Mouse (Mus musculus): Measurements from ENCODE around the gene Zfp989. TPM values are rescaled to one million over a fixed set of nuclear protein-coding genes. Genes with fewer than 3 reads are reported as not detected.
"Not testable (repeated sequence)": the region's sequence is repeated elsewhere in the genome, so short reads cannot be mapped to it uniquely, and the experiment has no call there.

The Zfp989 gene
- not detected in 2 replicates for total RNA-seq (2017)

DNA sequence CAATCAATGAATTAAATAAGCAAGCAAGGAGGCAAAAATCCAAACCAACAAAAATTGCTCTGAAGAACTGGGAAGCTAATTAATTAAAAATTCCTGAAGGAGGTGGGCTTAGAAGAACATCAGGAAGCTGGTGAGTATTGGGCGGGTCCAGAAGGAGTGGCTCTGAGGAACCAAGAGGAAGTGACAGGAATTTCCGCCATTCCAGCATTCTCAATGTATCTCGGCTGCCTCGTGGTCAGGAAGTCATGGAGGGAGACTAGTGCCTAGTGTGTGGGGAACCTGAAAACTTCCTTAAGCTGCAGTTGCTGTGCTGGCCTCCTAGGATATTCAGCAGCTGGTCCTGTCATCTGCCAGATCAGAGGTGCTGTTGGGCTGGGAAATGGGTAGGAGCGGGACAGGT lies at the start of gene Zfp989:
TSS of gene Zfp989 (plus strand) at position 220 of the 400 bp plus-strand sequence.
- not testable (repeated sequence) for ATAC-seq (ENCODE audit: extremely low read depth, insufficient number of reproducible peaks, low FRiP score, poor library complexity, severe bottlenecking)

GRCm38 (mm10) chr4:146932311-146933082 lies 39.3 kb upstream of the Zfp989 start:
- ATAC-seq (ENCODE audit: extremely low read depth, insufficient number of reproducible peaks, low FRiP score, poor library complexity, severe bottlenecking), result no peak

GRCm38 (mm10) chr4:146941691-146942090 lies 30.1 kb upstream of the Zfp989 start:
- ATAC-seq (ENCODE audit: extremely low read depth, insufficient number of reproducible peaks, low FRiP score, poor library complexity, severe bottlenecking), result not testable (repeated sequence)

DNA sequence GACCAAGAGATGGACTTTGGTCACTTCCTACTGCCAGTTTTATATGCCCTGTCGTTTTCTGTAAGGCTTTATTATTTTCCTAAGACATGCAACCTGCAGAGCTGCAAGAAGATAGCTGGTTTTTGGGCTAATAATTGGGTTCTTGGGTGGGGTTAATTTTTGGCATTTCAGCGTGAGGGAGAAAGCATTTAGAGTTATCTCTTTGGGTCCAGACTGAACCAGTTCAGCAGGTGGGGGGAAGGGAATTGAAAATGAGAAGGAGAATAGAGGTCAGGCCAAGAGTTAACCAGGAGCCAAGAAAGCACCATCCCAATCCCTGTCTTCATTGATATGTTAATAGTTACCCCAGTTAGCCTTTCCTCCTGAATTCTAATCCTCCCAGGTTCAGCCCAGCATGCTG lies 4.8 kb downstream of the Zfp989 start:
- ATAC-seq (ENCODE audit: extremely low read depth, insufficient number of reproducible peaks, low FRiP score, poor library complexity, severe bottlenecking), result not testable (repeated sequence)

GRCm38 (mm10) chr4:147018400-147018799 lies 46.6 kb downstream of the Zfp989 start:
- not testable (repeated sequence) for ATAC-seq (ENCODE audit: extremely low read depth, insufficient number of reproducible peaks, low FRiP score, poor library complexity, severe bottlenecking)

GRCm38 (mm10) chr4:147021550-147021949 lies 49.8 kb downstream of the Zfp989 start, which contains the start of gene Rex2:
TSS of gene Rex2 (plus strand) at chr4:147021850.
- not testable (repeated sequence) for ATAC-seq (ENCODE audit: extremely low read depth, insufficient number of reproducible peaks, low FRiP score, poor library complexity, severe bottlenecking)

- not testable (repeated sequence) for ATAC-seq (ENCODE audit: extremely low read depth, insufficient number of reproducible peaks, low FRiP score, poor library complexity, severe bottlenecking)
Observed at GRCm38 (mm10) chr4:147026374-147026773, 54.6 kb downstream of the Zfp989 start.

GRCm38 (mm10) chr4:147031308-147032036 lies 59.7 kb downstream of the Zfp989 start:
- ATAC-seq (ENCODE audit: extremely low read depth, insufficient number of reproducible peaks, low FRiP score, poor library complexity, severe bottlenecking), result 0 out of 2 replicates have a peak, but pooled peaks have one; percentile 16

Other genes with a start within 250 kb of the Zfp989 start
- not detected in 2 replicates for gene Gm21411, start 62.4 kb upstream of the Zfp989 start, total RNA-seq (2017)
- gene Rex2, start 49.9 kb downstream of the Zfp989 start, total RNA-seq (2017), result not detected in 2 replicates
- gene Zfp991, start 160.1 kb downstream of the Zfp989 start, total RNA-seq (2017), result 4.0 and 5.4 TPM in 2 replicates

Data from neutrophil, adult 5-6 weeks (primary cell).